Mouse (Mus musculus) liver, embryonic 16.5 days (tissue): ENCODE results near the gene Cux1. TPM values are rescaled to one million over a fixed set of nuclear protein-coding genes. Genes with fewer than 3 reads are reported as not detected.

Experiments used
- ATAC-seq: fragments of 200-750 bp; cut with Nextera tagmentation; 2 replicates; pipeline ENCODE4 v1.8.0; 2017; ENCODE audit warnings: low read depth, mild to moderate bottlenecking, moderate number of reproducible peaks, moderate library complexity
- H3K27ac ChIP-seq: fragments of 300-500 bp; sonication (generic); 2 replicates; pipeline ENCODE4 v1.5.1; 2014; ENCODE audit warnings: mild to moderate bottlenecking, low read length
- H3K27me3 ChIP-seq: fragments of 300-500 bp; sonication (generic); 2 replicates; pipeline ENCODE4 v1.6.1; 2014; ENCODE audit warnings: low read depth, low read length, mixed read lengths; ENCODE audit not compliant: control insufficient read depth, insufficient read depth
- H3K36me3 ChIP-seq: fragments of 300-500 bp; sonication (generic); 2 replicates; pipeline ENCODE4 v1.6.1; 2014; ENCODE audit warnings: mild to moderate bottlenecking; ENCODE audit not compliant: control insufficient read depth, insufficient read depth
- H3K4me1 ChIP-seq: fragments of 300-500 bp; sonication (generic); 2 replicates; pipeline ENCODE4 v1.6.1; 2014; ENCODE audit warnings: low read depth, low read length, mixed read lengths; ENCODE audit not compliant: control insufficient read depth
- H3K4me2 ChIP-seq: fragments of 300-500 bp; sonication (generic); 2 replicates; pipeline ENCODE4 v1.6.1; 2014; ENCODE audit warnings: low read depth, low read length, mixed read lengths
- H3K4me3 ChIP-seq: fragments of 300-500 bp; sonication (generic); 2 replicates; pipeline ENCODE4 v1.5.1; 2014; ENCODE audit warnings: low read depth, mild to moderate bottlenecking, low read length
- H3K9ac ChIP-seq: fragments of 300-500 bp; sonication (generic); 2 replicates; pipeline ENCODE4 v1.6.1; 2014; ENCODE audit warnings: low read depth, low read length
- H3K9me3 ChIP-seq: fragments of 300-500 bp; sonication (generic); replicated peaks from 2 replicates; pipeline ENCODE4 v1.6.1; 2016; ENCODE audit warnings: low read length; ENCODE audit not compliant: control insufficient read depth
- WGBS: fragments of 180-500 bp; shearing (Covaris S2); extraction: QIAGEN DNeasy Blood & Tissue Kit; methylation state at CpG from one replicate; pipeline ENCODE4 v1.1.7; 2014; ENCODE audit not compliant: insufficient replicate concordance; 5-methylcytosine and 5-hydroxymethylcytosine counted together
- polyA plus RNA-seq: library from polyadenylated mRNA; unstranded; fragments of >200 nt; fragmentation: Nextera tagmentation; extraction: Ambion mirVana; gene quantifications from 2 replicates; pipeline ENCODE4 v1.2.1, GENCODE M21; 2015

Cux1 gene
- polyA plus RNA-seq, 1 experiment from 2014 or later, result 17.1 TPM

DNA sequence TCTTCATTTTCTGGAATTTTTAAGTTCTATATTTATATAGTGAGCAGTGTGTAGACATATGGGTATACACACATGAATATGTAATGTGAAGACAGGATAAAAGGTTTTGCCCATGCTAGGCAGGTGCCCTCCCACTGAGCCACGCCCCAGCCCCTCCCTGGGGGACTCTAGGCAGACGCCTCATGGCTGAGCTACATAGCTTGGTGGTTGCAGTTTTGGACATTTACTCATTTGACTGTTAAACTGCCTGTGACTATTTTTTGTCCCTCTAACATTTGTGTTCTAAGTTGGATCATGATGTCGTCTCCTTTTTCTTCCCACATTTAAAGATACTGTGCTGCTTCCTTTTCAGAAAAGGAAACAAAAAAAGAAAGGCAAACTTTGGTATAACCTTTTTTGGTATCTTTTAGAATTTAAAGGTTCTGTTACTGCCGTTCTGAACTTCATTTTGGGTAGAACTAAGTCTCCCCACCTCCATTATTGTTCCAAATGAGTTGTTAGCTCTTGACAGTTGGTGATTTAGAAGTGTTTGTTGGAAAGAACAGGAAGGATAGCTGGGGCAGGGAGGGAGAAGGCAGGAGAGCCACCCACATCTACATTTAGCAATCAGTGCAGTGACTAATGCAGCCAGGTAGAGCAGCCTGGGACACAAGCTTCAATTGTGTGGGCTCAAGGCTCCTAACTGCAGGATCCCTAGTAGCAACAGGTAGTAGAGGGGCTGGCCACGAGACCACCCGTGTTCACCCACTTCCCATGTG lies 204.6 kb downstream of the Cux1 start:
- no peaks in the 10 kb centered on the region for H3K36me3 ChIP-seq
- H3K9ac ChIP-seq, result no peak overlapping the region
- H3K4me3 ChIP-seq, result no peak overlapping the region
- H3K27ac ChIP-seq, result no peak overlapping the region
- no peak overlapping the region for H3K4me2 ChIP-seq
- no peak for ATAC-seq
- H3K27me3 ChIP-seq, result no peaks in the 10 kb centered on the region
- no peaks in the 10 kb centered on the region for H3K4me1 ChIP-seq
- WGBS, result 64% methylated on average over 6 of the region's 6 CpGs
- H3K9me3 ChIP-seq, result no peaks in the 10 kb centered on the region

DNA sequence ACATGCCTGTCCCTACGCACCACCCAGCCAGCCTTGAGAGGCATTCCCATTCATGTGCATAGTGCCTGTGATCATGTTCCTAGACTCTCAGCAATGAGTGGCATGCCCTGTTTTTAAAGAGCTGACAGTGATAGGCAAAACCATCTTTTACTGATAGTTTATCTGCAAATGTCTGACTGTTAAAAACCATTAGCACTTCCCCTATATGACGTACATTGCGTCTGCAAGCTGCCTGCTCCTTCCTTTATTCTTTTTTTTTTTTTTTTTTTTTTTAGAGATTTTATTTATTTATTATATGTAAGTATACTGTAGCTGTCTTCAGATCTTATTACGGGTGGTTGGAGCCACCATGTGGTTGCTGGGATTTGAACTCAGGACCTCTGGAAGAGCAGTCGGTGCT lies 205.3 kb downstream of the Cux1 start:
- H3K27me3 ChIP-seq, result no peaks in the 10 kb centered on the region
- no peak overlapping the region for H3K4me2 ChIP-seq
- H3K27ac ChIP-seq, result no peak overlapping the region
- ATAC-seq, result no peak
- no peaks in the 10 kb centered on the region for H3K9me3 ChIP-seq
- no peak overlapping the region for H3K9ac ChIP-seq
- H3K4me3 ChIP-seq, result no peak overlapping the region
- WGBS, result 75% methylated on average over 5 of the region's 5 CpGs
- no peaks in the 10 kb centered on the region for H3K4me1 ChIP-seq
- H3K36me3 ChIP-seq, result no peaks in the 10 kb centered on the region

DNA sequence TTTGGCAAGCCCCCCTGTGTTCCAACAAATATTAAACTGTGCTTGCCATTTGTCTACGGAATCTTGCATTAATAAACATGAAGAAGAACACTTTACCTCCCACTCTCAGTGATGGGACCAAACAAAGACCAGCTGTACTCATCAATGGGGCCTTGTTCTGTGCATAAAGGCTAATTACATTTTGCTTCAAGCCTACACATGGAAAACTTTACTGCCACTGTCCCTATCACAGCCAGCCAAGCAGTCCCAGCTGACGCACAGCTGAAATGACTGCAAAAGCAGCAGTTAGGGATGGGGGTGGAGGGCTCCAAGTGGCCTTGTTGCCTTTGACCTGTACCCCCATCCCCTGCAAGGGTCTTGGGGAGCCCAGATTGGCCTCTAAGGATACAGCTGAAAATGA lies 210.1 kb downstream of the Cux1 start:
- H3K9ac ChIP-seq, result no peak overlapping the region
- H3K27me3 ChIP-seq, result no peaks in the 10 kb centered on the region
- no peak overlapping the region for H3K4me2 ChIP-seq
- no peaks in the 10 kb centered on the region for H3K9me3 ChIP-seq
- no peak overlapping the region for H3K4me3 ChIP-seq
- no peak overlapping the region for H3K27ac ChIP-seq
- H3K36me3 ChIP-seq, result no peaks in the 10 kb centered on the region
- no peak for ATAC-seq
- WGBS, result 75% methylated on average over 2 of the region's 2 CpGs
- no peaks in the 10 kb centered on the region for H3K4me1 ChIP-seq

DNA sequence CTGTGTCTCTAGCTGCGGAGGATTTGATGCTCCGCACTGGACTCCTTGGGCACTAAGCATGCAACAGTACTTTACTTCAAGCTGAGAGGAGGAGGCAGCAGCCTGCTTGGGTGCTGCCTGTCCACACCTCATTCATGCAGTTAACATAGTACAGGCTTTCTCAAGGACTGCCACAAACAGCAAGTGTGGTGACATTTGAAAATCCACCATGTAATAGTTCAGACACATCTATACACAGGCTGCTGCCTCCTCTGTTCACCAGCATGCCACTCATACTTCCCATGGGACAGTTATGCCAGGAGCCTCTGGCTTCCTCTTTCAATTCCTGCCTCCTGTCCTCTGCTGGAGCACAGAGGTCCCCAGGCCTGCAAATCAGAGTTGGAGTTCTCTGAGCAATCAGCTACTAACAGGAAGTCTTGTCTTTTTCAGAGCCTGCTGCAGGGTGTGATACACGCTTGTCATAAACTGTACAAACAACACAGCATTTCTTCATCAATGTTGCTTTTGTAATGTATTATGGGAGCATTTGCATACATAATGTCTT lies 211.6 kb downstream of the Cux1 start:
- Histone ChIP-seq H3K4me3 (no peak overlapping the region), H3K9ac (no peak overlapping the region), H3K9me3 (no peaks in the 10 kb centered on the region), H3K4me1 (no peaks in the 10 kb centered on the region), H3K4me2 (no peak overlapping the region), H3K27ac (no peak overlapping the region), H3K36me3 (no peaks in the 10 kb centered on the region), H3K27me3 (no peaks in the 10 kb centered on the region)
- no peak for ATAC-seq
- WGBS, result 79% methylated on average over 3 of the region's 3 CpGs

DNA sequence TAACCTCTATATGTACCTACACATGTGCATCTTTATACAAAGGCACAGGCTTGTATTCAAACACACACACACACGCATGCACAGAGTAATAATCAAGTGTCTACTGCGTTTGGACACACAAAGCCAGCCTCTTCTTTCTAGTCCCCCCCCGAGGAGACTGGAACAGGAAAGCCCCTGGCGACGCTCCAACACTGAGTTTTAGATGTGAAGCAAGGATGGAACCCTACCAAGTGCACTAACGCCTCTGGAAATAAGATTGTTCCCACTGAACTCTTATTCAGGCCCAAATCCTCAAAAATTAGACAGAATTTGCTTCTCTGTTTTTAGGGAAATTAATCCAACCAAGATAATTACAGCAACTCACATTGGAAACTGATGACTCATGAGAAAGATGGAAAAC lies 212.6 kb downstream of the Cux1 start:
- no peak for ATAC-seq
- Histone ChIP-seq H3K36me3 (no peaks in the 10 kb centered on the region), H3K4me2 (no peak overlapping the region), H3K9me3 (no peaks in the 10 kb centered on the region), H3K27me3 (no peaks in the 10 kb centered on the region), H3K9ac (no peak overlapping the region), H3K4me3 (no peak overlapping the region), H3K27ac (no peak overlapping the region), H3K4me1 (no peaks in the 10 kb centered on the region)
- WGBS, result 76% methylated on average over 6 of the region's 6 CpGs

DNA sequence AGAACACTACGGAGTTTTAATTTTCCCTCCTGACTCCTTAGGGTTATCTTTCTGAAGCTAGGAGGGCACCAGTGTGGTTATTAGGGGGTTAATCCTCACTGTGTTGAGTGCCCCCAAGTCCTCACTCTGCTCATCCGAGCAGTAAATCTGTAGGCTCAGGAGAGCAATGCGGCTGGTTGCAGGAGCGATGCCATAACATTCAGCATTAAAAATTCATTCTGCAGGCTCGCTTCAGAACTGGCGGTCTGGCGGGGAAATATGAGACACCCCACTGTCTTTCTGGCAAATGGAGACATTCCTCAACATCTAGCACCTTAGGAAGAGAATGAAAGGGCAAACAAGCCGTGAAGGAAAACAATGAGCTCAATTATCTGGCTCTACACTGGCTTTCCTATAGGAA lies 214.2 kb downstream of the Cux1 start:
- 71% methylated on average over 8 of the region's 8 CpGs for WGBS
- H3K4me3 ChIP-seq, result no peak overlapping the region

DNA sequence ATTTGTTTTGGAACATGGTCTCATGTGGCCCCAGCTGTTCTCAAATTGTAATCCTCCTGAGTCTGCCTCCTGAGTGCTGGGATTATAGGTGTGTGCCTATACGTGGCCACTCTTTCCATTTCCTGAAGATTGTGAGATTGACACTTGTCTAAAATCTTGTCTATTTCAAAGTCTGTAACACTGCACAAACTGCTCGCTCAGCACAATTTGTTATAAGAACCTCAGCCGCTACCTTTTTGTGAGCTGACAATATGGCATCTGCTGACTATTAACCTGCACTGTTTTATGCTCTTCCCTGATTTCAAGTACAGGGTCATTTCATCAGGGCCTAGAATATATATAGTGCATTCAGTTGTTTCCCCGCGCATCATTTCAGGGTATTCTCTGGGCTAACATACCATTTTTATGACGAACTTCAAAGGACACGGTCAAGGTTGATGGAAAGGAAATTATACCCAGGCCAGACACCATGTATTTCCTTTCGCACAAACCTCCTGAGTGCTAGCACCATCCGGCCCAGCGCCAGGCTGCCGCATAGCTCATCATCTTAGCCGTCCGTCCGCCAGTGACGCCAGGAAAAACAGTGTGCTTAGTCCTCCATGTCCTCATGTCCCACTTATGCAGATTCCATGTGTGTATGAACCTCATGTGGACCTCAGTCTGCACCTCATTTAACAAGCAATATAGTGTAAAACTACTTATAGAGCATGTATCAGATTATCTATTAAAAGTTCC lies 224.0 kb downstream of the Cux1 start:
- WGBS, result 83% methylated on average over 15 of the region's 15 CpGs
- no peaks in the 10 kb centered on the region for H3K27me3 ChIP-seq

More for the DNA sequence above, 214.2 kb downstream of the Cux1 start:
- Histone ChIP-seq H3K4me2 (no peak overlapping the region), H3K9ac (no peak overlapping the region), H3K9me3 (no peaks in the 10 kb centered on the region), H3K4me1 (no peaks in the 10 kb centered on the region), H3K27ac (no peak overlapping the region), H3K36me3 (no peaks in the 10 kb centered on the region), H3K27me3 (no peaks in the 10 kb centered on the region)
- ATAC-seq, result no peak

DNA sequence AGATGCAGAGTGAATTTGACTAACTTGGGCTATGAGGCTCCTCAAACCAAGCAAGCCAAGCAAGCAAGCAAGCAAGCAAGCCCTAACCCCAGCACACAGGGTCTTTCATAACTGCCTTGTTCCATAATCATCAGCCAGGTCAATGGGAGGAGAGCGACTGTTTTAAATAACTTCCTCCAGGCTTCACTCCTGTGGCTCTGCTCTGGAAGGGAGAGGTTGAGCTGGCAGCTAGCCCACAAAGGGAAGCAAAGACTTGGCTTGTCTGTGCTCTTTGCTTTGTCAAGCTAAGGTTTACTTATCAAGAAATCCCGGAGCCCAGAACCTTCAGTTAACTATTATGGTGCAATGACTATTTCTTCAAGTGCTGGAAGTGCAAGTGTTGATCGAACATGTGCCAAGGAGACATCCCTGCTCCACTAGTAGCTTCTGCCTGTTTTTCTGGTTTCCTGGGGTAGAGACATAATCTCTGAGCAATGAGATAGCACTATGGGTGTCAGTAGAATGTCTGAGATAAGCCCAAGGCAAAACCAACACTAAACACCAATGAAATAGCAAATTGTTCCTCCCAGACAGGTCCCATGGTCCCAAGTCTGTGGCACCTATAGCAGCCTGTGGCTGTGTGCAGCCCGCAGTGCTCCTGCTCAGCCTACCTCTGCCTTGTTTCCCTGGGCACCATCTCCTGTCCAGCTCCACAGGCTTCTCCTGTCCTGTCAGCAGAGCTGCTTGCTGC lies 230.3 kb downstream of the Cux1 start:
- Histone ChIP-seq H3K4me2 (no peak overlapping the region), H3K4me1 (peaks cover 17% of the 10 kb centered on the region), H3K9me3 (no peaks in the 10 kb centered on the region), H3K9ac (no peak overlapping the region), H3K4me3 (no peak overlapping the region), H3K36me3 (no peaks in the 10 kb centered on the region; the same call in none of the 2 replicates), H3K27ac (no peak overlapping the region), H3K27me3 (no peaks in the 10 kb centered on the region)
- WGBS, result 41% methylated on average over 4 of the region's 4 CpGs
- peak; percentile 30; the same call in 1 of the 2 replicates for ATAC-seq

More for the DNA sequence above, 224.0 kb downstream of the Cux1 start:
- Histone ChIP-seq H3K4me2 (no peak overlapping the region), H3K4me3 (no peak overlapping the region), H3K27ac (no peak overlapping the region), H3K36me3 (no peaks in the 10 kb centered on the region; the same call in none of the 2 replicates), H3K9me3 (no peaks in the 10 kb centered on the region), H3K4me1 (no peaks in the 10 kb centered on the region), H3K9ac (no peak overlapping the region)
- ATAC-seq, result no peak
